Mouse (Mus musculus) heart, embryonic 15.5 days (tissue): Measurements from ENCODE around the gene Tbxas1. TPM values are rescaled to one million over a fixed set of nuclear protein-coding genes. Genes with fewer than 3 reads are reported as not detected.

Experiments
- ATAC-seq: fragments of 200-750 bp; cut with Nextera tagmentation; replicated peaks from 2 replicates; pipeline ENCODE4 v1.8.0; 2017; ENCODE audit warnings: low read depth, moderate TSS enrichment; ENCODE audit not compliant: insufficient number of reproducible peaks, insufficient read depth, low FRiP score
- H3K27ac ChIP-seq: fragments of 300-500 bp; sonication (generic); 2 replicates; pipeline ENCODE4 v1.5.1; 2015; ENCODE audit warnings: mild to moderate bottlenecking, inconsistent platforms
- H3K27me3 ChIP-seq: fragments of 300-500 bp; sonication (generic); 2 replicates; pipeline ENCODE4 v1.6.1; 2015; ENCODE audit warnings: inconsistent platforms
- H3K36me3 ChIP-seq: fragments of 300-500 bp; sonication (generic); 2 replicates; pipeline ENCODE4 v1.6.1; 2015; ENCODE audit warnings: mild to moderate bottlenecking, inconsistent platforms
- H3K4me1 ChIP-seq: fragments of 300-500 bp; sonication (generic); replicated peaks from 2 replicates; pipeline ENCODE4 v1.6.1; 2015; ENCODE audit warnings: inconsistent platforms
- H3K4me2 ChIP-seq: fragments of 300-500 bp; sonication (generic); 2 replicates; pipeline ENCODE4 v1.6.1; 2015; ENCODE audit warnings: inconsistent platforms, mild to moderate bottlenecking, moderate library complexity
- H3K4me3 ChIP-seq: fragments of 300-500 bp; sonication (generic); 2 replicates; pipeline ENCODE4 v1.5.1; 2015; ENCODE audit warnings: mild to moderate bottlenecking, inconsistent platforms
- H3K9ac ChIP-seq: fragments of 300-500 bp; sonication (generic); 2 replicates; pipeline ENCODE4 v1.6.1; 2015; ENCODE audit warnings: mild to moderate bottlenecking, inconsistent platforms
- H3K9me3 ChIP-seq: fragments of 300-500 bp; sonication (generic); replicated peaks from 2 replicates; pipeline ENCODE4 v1.6.1; 2016; ENCODE audit warnings: inconsistent platforms
- WGBS: fragments of 180-500 bp; shearing (Covaris S2); methylation state at CpG from one replicate; pipeline ENCODE4 v1.1.7; 2015; ENCODE audit warnings: mixed read lengths; 5-methylcytosine and 5-hydroxymethylcytosine counted together
- polyA plus RNA-seq: library from polyadenylated mRNA; unstranded; fragments of >200 nt; fragmentation: Nextera tagmentation; extraction: Ambion mirVana; gene quantifications from 2 replicates; pipeline ENCODE4 v1.2.1, GENCODE M21; 2015

Gene Tbxas1
- polyA plus RNA-seq, 1 experiment from 2014 or later: 1.5 TPM

DNA sequence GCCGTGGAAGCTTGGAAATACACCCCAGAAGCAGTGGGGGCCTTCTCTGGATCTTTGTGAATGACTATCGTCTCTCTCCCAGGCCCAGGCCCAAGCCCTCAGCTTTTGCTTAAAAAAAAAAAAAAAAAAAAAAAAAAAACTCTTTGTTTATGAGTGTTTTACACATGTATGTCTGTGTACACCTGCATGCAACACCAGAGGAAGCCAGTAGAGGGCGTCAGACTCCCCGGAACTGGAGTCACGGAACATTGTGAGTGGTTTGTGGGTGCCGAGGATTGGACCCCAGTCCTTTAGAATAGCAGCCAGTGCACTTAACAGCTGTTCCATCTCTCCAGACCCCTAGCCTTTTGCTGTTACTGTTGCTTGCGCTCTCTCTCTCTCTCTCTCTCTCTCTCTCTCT lies 50.5 kb downstream of the Tbxas1 start:
- H3K9me3 ChIP-seq: no peaks in the 10 kb centered on the region
- H3K27ac ChIP-seq: no peak overlapping the region
- peak overlapping the region; percentile 9; the same call in 1 of the 2 replicates for H3K4me3 ChIP-seq
- WGBS: 71% methylated on average over 7 of the region's 7 CpGs
- no peak overlapping the region for H3K9ac ChIP-seq
- H3K4me1 ChIP-seq: peaks cover 35% of the 10 kb centered on the region
- H3K4me2 ChIP-seq: peak overlapping the region; percentile 35
- no peak for ATAC-seq
- H3K36me3 ChIP-seq: no peaks in the 10 kb centered on the region
- H3K27me3 ChIP-seq: no peaks in the 10 kb centered on the region

DNA sequence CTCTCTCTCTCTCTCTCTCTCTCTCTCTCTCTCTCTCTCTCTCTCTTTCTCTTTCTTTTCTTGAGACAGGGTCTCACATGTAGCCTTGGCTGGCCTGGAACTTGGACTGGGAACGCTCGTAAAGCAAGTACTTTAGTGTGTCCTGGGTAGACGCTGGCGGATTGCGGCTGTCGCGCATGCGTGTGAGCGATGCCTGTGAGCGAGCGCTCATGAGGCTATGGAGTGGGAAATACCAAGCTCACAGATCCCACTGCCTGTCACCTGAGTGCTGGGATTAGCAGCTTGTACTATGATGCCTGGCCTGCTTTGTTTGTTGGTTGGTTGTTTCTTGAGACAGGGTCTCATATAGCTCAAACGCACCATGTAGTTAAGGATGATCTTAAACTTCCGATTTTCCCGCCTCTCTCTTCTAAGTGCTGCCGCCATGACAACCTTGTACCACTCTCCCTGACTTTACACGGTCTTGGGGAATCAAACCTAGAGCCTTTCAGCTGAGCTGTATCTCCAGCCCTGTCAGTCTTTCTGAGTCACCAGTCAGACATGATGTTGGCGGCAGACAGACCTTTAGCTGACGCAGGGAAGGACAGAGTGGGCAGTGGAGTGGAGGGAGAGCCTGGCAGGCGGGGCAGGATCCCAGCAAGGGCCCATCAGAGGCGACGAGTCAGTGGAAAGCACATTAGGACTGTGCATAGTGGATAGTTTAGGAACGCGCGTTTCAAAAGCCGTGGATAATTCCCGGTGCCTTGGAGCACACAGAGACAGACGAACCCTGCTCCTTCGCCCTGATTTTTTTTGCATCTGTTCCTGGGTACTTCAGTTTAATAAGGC lies 51.1 kb downstream of the Tbxas1 start:
- H3K27ac ChIP-seq: peak overlapping the region; percentile 1; the same call in 1 of the 2 replicates
- ATAC-seq: 0 out of 2 replicates have a peak, but pooled peaks have one; percentile 12
- peak overlapping the region; percentile 9; the same call in 1 of the 2 replicates for H3K4me3 ChIP-seq
- no peak overlapping the region for H3K9ac ChIP-seq
- peaks cover 29% of the 10 kb centered on the region for H3K4me1 ChIP-seq
- no peaks in the 10 kb centered on the region for H3K9me3 ChIP-seq
- H3K4me2 ChIP-seq: peak overlapping the region; percentile 35
- no peaks in the 10 kb centered on the region for H3K36me3 ChIP-seq
- no peaks in the 10 kb centered on the region for H3K27me3 ChIP-seq
- 49% methylated on average over 28 of the region's 28 CpGs for WGBS

DNA sequence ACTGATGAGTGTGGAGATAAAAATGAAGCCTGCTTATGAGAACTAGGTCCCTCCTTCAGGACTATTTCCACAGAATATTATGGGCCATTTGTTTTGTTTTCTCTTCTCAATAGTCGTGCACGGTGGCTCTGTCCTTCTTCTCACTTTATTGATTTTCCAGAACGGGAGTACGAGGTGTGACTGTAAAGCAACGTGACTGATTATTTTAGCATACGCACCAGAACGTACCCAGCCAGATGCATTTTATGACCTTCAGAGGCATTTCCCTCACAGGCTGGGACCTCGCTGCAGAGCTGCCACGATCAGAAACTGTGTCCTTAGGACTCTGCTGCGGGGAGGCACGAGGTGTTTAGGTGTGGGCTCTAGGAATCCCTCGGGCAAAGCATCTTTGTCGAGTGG lies 51.8 kb downstream of the Tbxas1 start:
- no peak for ATAC-seq
- no peak overlapping the region for H3K9ac ChIP-seq
- no peak overlapping the region for H3K4me3 ChIP-seq
- WGBS: 48% methylated on average over 13 of the region's 13 CpGs
- H3K27ac ChIP-seq: no peak overlapping the region
- no peaks in the 10 kb centered on the region for H3K9me3 ChIP-seq
- no peaks in the 10 kb centered on the region for H3K27me3 ChIP-seq
- peaks cover 25% of the 10 kb centered on the region for H3K4me1 ChIP-seq
- H3K36me3 ChIP-seq: no peaks in the 10 kb centered on the region
- H3K4me2 ChIP-seq: peak overlapping the region; percentile 35

GRCm38 (mm10) chr6:38928489-38928888 lies 53.3 kb downstream of the Tbxas1 start:
- no peak for ATAC-seq
- Histone ChIP-seq H3K4me3 (no peak overlapping the region), H3K27ac (no peak overlapping the region), H3K36me3 (no peaks in the 10 kb centered on the region), H3K27me3 (no peaks in the 10 kb centered on the region), H3K9ac (no peak overlapping the region), H3K9me3 (no peaks in the 10 kb centered on the region), H3K4me1 (peaks cover 17% of the 10 kb centered on the region), H3K4me2 (no peak overlapping the region)
- WGBS: 75% methylated on average over 3 of the region's 3 CpGs

- WGBS: 75% methylated on average over 2 of the region's 2 CpGs
- Histone ChIP-seq H3K9ac (no peak overlapping the region), H3K4me2 (no peak overlapping the region), H3K9me3 (no peaks in the 10 kb centered on the region), H3K27ac (no peak overlapping the region), H3K27me3 (no peaks in the 10 kb centered on the region), H3K36me3 (no peaks in the 10 kb centered on the region), H3K4me3 (no peak overlapping the region), H3K4me1 (peaks cover 10% of the 10 kb centered on the region)
- ATAC-seq: no peak
Observed at GRCm38 (mm10) chr6:38936009-38936408, 60.8 kb downstream of the Tbxas1 start.

DNA sequence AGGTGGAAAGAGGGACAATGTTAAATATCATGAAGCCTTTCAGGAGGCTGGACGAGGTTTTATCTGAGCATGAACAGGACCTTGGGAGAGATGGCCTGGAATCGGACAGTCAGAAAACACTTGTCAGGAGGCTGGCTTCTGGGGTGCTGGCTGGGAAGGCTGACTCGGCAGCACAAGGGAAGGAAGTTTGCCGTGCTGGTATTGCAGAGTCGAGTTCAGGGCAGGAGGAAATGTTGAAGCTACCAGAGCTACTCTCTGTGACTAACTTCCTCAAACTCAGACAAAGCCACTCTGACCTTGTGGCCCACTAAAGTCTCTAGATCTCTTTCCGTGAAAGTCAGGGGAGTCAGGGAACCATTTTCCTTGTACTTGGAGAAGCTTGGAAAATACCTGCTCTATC lies 63.2 kb downstream of the Tbxas1 start:
- ATAC-seq: no peak

GRCm38 (mm10) chr6:38939096-38939495 lies 63.9 kb downstream of the Tbxas1 start:
- H3K4me2 ChIP-seq: no peak overlapping the region
- no peak for ATAC-seq
- H3K9me3 ChIP-seq: no peaks in the 10 kb centered on the region
- H3K27me3 ChIP-seq: no peaks in the 10 kb centered on the region
- WGBS: 78% methylated on average over 4 of the region's 4 CpGs
- H3K36me3 ChIP-seq: no peaks in the 10 kb centered on the region
- H3K9ac ChIP-seq: no peak overlapping the region
- no peak overlapping the region for H3K4me3 ChIP-seq
- H3K27ac ChIP-seq: no peak overlapping the region
- peaks cover 12% of the 10 kb centered on the region for H3K4me1 ChIP-seq

More for the DNA sequence above, 63.2 kb downstream of the Tbxas1 start:
- Histone ChIP-seq H3K4me2 (no peak overlapping the region), H3K27me3 (no peaks in the 10 kb centered on the region), H3K9me3 (no peaks in the 10 kb centered on the region), H3K4me1 (peaks cover 12% of the 10 kb centered on the region), H3K27ac (no peak overlapping the region; the same call in 1 of the 2 replicates), H3K9ac (no peak overlapping the region), H3K36me3 (no peaks in the 10 kb centered on the region), H3K4me3 (no peak overlapping the region)
- WGBS: 26% methylated on average over 6 of the region's 6 CpGs

GRCm38 (mm10) chr6:38941016-38941415 lies 65.8 kb downstream of the Tbxas1 start:
- H3K27me3 ChIP-seq: no peaks in the 10 kb centered on the region
- 81% methylated on average over 1 of the region's 1 CpGs for WGBS
- no peak overlapping the region for H3K27ac ChIP-seq

DNA sequence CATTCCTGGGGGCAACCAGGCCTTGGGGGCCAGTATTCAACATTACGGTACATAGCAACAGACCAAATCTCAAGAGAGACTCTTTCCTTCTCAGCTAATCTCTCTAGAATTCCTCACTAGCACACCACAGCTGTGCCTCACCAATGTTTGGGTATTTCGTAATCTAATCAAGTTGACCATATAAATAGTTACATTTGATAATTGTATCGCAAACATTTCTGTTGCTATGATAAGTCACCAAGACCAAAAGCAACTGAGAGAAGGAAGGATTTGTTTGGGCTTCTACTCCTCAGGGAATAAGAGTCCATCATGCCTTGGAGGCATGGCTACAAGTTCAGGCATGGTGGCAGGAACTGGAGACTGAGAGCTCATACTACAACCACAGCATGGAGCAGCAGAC lies 67.6 kb downstream of the Tbxas1 start:
- no peak overlapping the region for H3K4me3 ChIP-seq
- no peaks in the 10 kb centered on the region for H3K9me3 ChIP-seq
- peaks cover 12% of the 10 kb centered on the region for H3K4me1 ChIP-seq
- no peaks in the 10 kb centered on the region for H3K27me3 ChIP-seq
- no peak overlapping the region for H3K27ac ChIP-seq
- WGBS: 78% methylated on average over 3 of the region's 3 CpGs
- no peak overlapping the region for H3K4me2 ChIP-seq
- H3K9ac ChIP-seq: no peak overlapping the region
- no peak for ATAC-seq
- no peaks in the 10 kb centered on the region for H3K36me3 ChIP-seq

More at GRCm38 (mm10) chr6:38941016-38941415, 65.8 kb downstream of the Tbxas1 start:
- no peak overlapping the region for H3K9ac ChIP-seq
- no peak overlapping the region for H3K4me2 ChIP-seq
- H3K4me1 ChIP-seq: peaks cover 12% of the 10 kb centered on the region
- ATAC-seq: no peak
- no peak overlapping the region for H3K4me3 ChIP-seq
- H3K36me3 ChIP-seq: no peaks in the 10 kb centered on the region
- H3K9me3 ChIP-seq: no peaks in the 10 kb centered on the region

DNA sequence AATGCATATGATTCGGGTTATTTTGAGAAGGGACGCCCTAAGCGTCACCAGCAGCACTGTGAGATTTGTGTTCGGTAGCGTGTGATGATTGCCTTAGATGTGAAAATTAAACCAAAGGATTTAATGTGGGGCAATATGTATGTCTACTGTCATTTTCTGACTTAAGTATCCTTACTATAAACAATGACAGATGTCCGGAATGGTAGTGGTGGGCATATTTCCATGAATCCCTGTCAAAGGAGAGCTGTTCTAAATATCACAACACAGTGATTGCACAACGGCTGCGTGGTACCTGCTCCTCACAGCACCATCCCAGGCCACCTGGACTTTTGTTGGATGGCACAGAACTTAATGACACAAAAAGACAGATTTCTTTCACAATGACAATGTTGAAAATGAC lies 69.2 kb downstream of the Tbxas1 start:
- Histone ChIP-seq H3K4me1 (peaks cover 7% of the 10 kb centered on the region), H3K27ac (no peak overlapping the region), H3K9ac (no peak overlapping the region), H3K9me3 (no peaks in the 10 kb centered on the region), H3K4me2 (no peak overlapping the region), H3K4me3 (no peak overlapping the region), H3K36me3 (no peaks in the 10 kb centered on the region), H3K27me3 (no peaks in the 10 kb centered on the region)
- 86% methylated on average over 8 of the region's 8 CpGs for WGBS
- no peak for ATAC-seq

- Histone ChIP-seq H3K4me3 (no peak overlapping the region), H3K36me3 (no peaks in the 10 kb centered on the region), H3K27ac (no peak overlapping the region), H3K4me1 (peaks cover 11% of the 10 kb centered on the region), H3K4me2 (no peak overlapping the region), H3K9me3 (no peaks in the 10 kb centered on the region), H3K27me3 (no peaks in the 10 kb centered on the region), H3K9ac (no peak overlapping the region)
- ATAC-seq: no peak
- WGBS: 80% methylated on average over 7 of the region's 7 CpGs
Observed at GRCm38 (mm10) chr6:38944826-38945225, 69.6 kb downstream of the Tbxas1 start.

- H3K9me3 ChIP-seq: no peaks in the 10 kb centered on the region
- H3K4me1 ChIP-seq: peaks cover 20% of the 10 kb centered on the region
- H3K27me3 ChIP-seq: no peaks in the 10 kb centered on the region
- no peak for ATAC-seq
- H3K36me3 ChIP-seq: no peaks in the 10 kb centered on the region
- no peak overlapping the region for H3K4me3 ChIP-seq
- no peak overlapping the region for H3K4me2 ChIP-seq
- 90% methylated on average over 3 of the region's 3 CpGs for whole genome bisulfite sequencing
- no peak overlapping the region for H3K27ac ChIP-seq
- no peak overlapping the region for H3K9ac ChIP-seq
Observed at GRCm38 (mm10) chr6:38945681-38946080, 70.5 kb downstream of the Tbxas1 start.
